Mouse (Mus musculus): Measurements from ENCODE around the gene Zcchc2.

DNA sequence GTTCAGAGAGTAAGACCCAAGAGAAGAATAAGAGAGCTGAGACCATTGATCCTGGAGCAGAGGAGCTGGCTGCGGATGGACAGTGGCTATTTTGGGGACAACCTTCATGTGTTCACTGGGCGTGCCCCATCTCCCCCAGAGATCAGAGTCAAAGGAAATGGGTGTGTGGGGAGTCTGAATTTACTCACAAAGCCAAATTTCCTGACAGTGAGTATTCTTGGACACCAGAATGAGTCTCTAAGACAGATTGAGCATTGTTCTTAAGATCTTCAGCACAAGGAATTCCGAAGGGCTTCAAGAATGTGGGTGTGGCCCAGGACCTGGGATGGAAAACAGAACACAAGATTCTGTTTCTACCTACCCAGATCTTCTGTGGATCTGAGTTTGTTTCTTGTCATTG, 87.0 kb downstream of the Zcchc2 start:
- TF ChIP-seq CTCF (conservative IDR thresholded peaks at IDR 0.05; ENCODE audit: low read length) (no peak), NANOG (IDR thresholded peaks at IDR 0.05; ENCODE audit: borderline replicate concordance, low read length) (no peak), POU5F1 (IDR thresholded peaks at IDR 0.05; ENCODE audit: borderline replicate concordance, low read length) (no peak)
